Mouse (Mus musculus): ENCODE results near the gene Bpifb6. TPM values are rescaled to one million over a fixed set of nuclear protein-coding genes. Genes with fewer than 3 reads are reported as not detected.

Gene Bpifb6
- polyA plus RNA-seq, 1 experiment from 2014 or later = not detected

DNA sequence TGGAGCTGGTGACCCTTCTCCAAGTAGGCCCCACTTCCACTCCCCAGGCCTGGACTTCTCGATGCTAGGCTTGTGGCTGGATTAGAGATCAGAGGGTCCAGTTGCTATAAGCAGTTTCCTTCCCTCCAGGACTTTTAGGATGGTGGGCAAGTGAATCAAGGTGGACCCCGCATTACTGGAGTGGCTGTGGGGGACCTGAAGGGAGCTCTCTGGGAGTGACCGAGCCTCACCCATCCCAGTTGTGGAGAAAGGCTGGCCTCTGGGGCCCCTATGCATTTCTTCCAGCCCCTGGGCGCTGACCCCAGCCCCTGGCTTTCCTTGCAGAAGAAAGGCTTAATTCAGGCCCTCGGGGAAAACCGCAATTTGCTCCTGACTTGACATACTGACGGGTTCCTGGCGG, 17.7 kb downstream of the Bpifb6 start, which contains the start of gene Bpifb3:
Gene Bpifb3, plus strand, starts transcription at position 301 of the 400 bp plus-strand sequence.
- Histone ChIP-seq H3K4me1 (peaks cover 10% of the 10 kb centered on the region), H3K27me3 (ENCODE audit: poor library complexity, severe bottlenecking) (no peaks in the 10 kb centered on the region), H3K9me3 (no peaks in the 10 kb centered on the region), H3K27ac (peak within 1 kb of the TSS; percentile 30), H3K4me3 (no peak within 1 kb of the TSS), H3K36me3 (replicated peaks) (no peaks in the 10 kb centered on the region)
- WGBS = 61% methylated on average over 8 of the region's 8 CpGs
- no peak for DNase-seq (ENCODE audit: extremely low spot score, low spot score)

- Histone ChIP-seq H3K4me3 (no peak overlapping the region), H3K27ac (no peak overlapping the region), H3K4me1 (peaks cover 10% of the 10 kb centered on the region), H3K9me3 (no peaks in the 10 kb centered on the region), H3K36me3 (replicated peaks) (no peaks in the 10 kb centered on the region), H3K27me3 (ENCODE audit: poor library complexity, severe bottlenecking) (no peaks in the 10 kb centered on the region)
- no peak for DNase-seq (ENCODE audit: extremely low spot score, low spot score)
- WGBS = 86% methylated on average over 6 of the region's 6 CpGs
Observed at GRCm38 (mm10) chr2:153921246-153921645, 21.1 kb downstream of the Bpifb6 start.

GRCm38 (mm10) chr2:153929871-153930413, 29.8 kb downstream of the Bpifb6 start:
- Histone ChIP-seq H3K4me3 (no peak overlapping the region), H3K36me3 (replicated peaks) (no peaks in the 10 kb centered on the region), H3K9me3 (no peaks in the 10 kb centered on the region), H3K27ac (no peak overlapping the region), H3K4me1 (peaks cover 18% of the 10 kb centered on the region), H3K27me3 (ENCODE audit: poor library complexity, severe bottlenecking) (no peaks in the 10 kb centered on the region)
- WGBS = 49% methylated on average over 3 of the region's 3 CpGs
- DNase-seq (ENCODE audit: extremely low spot score, low spot score) = peak; percentile 63

- no peaks in the 10 kb centered on the region for H3K9me3 ChIP-seq
- peaks cover 18% of the 10 kb centered on the region for H3K4me1 ChIP-seq
- H3K4me3 ChIP-seq = no peak overlapping the region
- H3K36me3 ChIP-seq (replicated peaks) = no peaks in the 10 kb centered on the region
- H3K27ac ChIP-seq = no peak overlapping the region
- 74% methylated on average over 6 of the region's 6 CpGs for WGBS
- H3K27me3 ChIP-seq (ENCODE audit: poor library complexity, severe bottlenecking) = no peaks in the 10 kb centered on the region
- DNase-seq (ENCODE audit: extremely low spot score, low spot score) = no peak
Observed at GRCm38 (mm10) chr2:153931125-153931524, 30.9 kb downstream of the Bpifb6 start.

DNA sequence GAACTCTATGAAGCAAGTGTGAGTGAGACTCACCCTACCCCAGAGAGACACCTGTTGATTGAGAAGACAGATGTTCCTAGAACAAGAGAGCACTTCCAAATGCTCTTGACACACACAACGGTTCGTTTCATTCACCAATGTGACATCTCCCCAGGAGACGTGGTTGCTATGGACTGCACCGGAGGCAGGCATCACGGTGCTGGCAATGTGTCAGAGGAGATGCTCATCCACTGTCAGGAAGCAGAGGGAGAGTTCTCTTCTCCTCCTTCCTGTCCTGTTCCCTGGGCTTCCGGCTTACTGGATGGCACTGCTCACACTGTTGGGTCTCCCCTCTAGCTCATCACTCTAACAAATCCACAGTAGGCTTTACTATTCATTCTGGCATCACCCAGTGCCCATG, 33.1 kb downstream of the Bpifb6 start:
- Histone ChIP-seq H3K4me1 (peaks cover 15% of the 10 kb centered on the region), H3K9me3 (no peaks in the 10 kb centered on the region), H3K27ac (no peak overlapping the region), H3K4me3 (no peak overlapping the region), H3K36me3 (replicated peaks) (no peaks in the 10 kb centered on the region), H3K27me3 (ENCODE audit: poor library complexity, severe bottlenecking) (no peaks in the 10 kb centered on the region)
- no peak for DNase-seq (ENCODE audit: extremely low spot score, low spot score)
- WGBS = 77% methylated on average over 6 of the region's 6 CpGs

DNA sequence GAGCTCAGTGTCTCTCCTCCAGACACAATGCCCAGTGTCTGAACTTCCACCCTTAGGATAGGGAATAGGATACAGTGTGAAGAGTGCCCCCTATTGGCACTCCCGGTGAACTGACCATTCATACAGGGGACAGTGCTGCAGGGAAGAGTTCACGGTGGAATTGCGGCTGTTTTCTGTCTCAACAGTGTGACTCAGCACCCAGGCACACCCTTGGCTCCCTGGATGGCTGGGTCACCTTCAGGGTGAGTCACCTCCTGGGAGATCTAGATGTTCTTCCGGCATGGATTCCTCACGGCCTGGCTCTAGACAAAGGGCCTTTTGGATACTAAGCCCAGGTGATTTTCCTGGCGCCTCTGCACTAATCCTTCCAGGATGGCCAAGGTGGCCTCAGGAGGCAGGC, 35.2 kb downstream of the Bpifb6 start:
- H3K27me3 ChIP-seq (ENCODE audit: poor library complexity, severe bottlenecking) = no peaks in the 10 kb centered on the region
- no peaks in the 10 kb centered on the region for H3K9me3 ChIP-seq
- 89% methylated on average over 6 of the region's 6 CpGs for WGBS
- no peaks in the 10 kb centered on the region for H3K36me3 ChIP-seq (replicated peaks)
- DNase-seq (ENCODE audit: extremely low spot score, low spot score) = no peak
- no peak overlapping the region for H3K27ac ChIP-seq
- H3K4me3 ChIP-seq = no peak overlapping the region
- peaks cover 12% of the 10 kb centered on the region for H3K4me1 ChIP-seq

GRCm38 (mm10) chr2:153937843-153938242, 37.7 kb downstream of the Bpifb6 start, which contains the start of gene Bpifb4:
Gene Bpifb4 (plus strand): TSS chr2:153938212.
- Histone ChIP-seq H3K4me1 (no peaks in the 10 kb centered on the region), H3K27me3 (ENCODE audit: poor library complexity, severe bottlenecking) (no peaks in the 10 kb centered on the region), H3K9me3 (no peaks in the 10 kb centered on the region), H3K4me3 (no peak within 1 kb of the TSS), H3K27ac (no peak within 1 kb of the TSS), H3K36me3 (replicated peaks) (no peaks in the 10 kb centered on the region)
- WGBS = 87% methylated on average over 5 of the region's 5 CpGs
- DNase-seq (ENCODE audit: extremely low spot score, low spot score) = no peak

DNA sequence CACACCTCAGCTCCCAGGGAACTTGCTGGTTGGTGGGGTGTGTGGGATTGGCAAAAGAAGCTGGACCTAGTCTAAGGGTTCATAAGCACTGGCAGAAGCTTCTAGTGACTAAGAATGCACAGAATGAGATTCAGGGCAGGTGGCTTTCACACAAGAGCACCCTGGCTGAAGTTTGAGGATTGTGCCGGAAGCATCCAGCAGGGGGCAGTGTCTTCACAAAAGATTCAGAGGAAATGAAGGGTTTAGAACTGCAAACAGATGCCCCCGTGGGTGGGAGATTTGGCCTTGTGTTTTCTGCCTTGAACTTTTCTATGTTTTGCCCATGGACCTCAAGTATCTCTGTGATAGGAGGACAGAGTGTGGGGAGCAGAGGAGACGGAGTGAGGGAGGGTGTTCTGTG, 43.3 kb downstream of the Bpifb6 start:
- H3K9me3 ChIP-seq = no peaks in the 10 kb centered on the region
- 39% methylated on average over 3 of the region's 3 CpGs for WGBS
- no peaks in the 10 kb centered on the region for H3K4me1 ChIP-seq
- no peaks in the 10 kb centered on the region for H3K36me3 ChIP-seq (replicated peaks)
- DNase-seq (ENCODE audit: extremely low spot score, low spot score) = peak; percentile 54
- no peaks in the 10 kb centered on the region for H3K27me3 ChIP-seq (ENCODE audit: poor library complexity, severe bottlenecking)
- H3K27ac ChIP-seq = no peak overlapping the region
- H3K4me3 ChIP-seq = no peak overlapping the region

DNA sequence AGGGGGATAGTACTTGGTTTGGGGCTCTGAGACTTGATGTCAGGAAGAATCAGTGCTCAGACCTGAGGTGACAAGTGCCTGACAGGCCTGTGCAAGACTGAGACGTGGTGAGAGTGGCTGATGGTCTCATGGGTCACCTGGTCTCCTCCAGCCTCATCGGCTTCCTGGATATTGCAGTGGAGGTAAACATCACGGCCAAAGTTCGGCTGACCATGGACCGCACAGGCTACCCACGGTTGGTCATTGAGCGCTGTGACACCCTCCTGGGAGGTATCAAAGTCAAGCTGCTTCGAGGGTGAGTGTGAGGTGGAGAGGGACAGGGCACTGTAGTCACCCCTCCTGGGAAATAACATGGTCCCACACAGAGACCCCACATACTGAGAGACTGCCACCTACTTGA, 44.4 kb downstream of the Bpifb6 start:
- no peak for DNase-seq (ENCODE audit: extremely low spot score, low spot score)
- Histone ChIP-seq H3K4me1 (no peaks in the 10 kb centered on the region), H3K36me3 (replicated peaks) (no peaks in the 10 kb centered on the region), H3K27ac (no peak overlapping the region), H3K27me3 (ENCODE audit: poor library complexity, severe bottlenecking) (no peaks in the 10 kb centered on the region), H3K4me3 (no peak overlapping the region), H3K9me3 (no peaks in the 10 kb centered on the region)
- WGBS = 92% methylated on average over 8 of the region's 8 CpGs

DNA sequence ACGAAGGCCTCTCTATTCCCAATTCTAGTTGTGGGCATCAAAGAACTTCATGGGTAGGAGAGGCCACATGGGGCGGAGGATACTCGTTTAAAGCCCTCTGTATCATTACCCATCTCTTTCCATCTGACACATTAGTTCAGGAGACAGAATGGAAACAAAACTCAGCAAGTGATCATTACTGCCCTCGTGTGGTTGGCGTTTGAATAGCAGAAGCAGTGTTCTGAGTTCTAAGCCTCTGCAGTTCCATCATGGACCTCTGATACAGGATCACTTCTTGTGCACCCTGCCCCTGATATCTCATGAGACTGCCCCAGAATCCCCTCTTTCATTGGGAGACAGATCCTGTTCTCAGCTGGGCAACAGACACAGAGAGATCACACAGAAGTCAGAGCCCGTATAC, 52.7 kb downstream of the Bpifb6 start:
- H3K4me3 ChIP-seq = no peak overlapping the region
- H3K36me3 ChIP-seq (replicated peaks) = no peaks in the 10 kb centered on the region
- H3K27me3 ChIP-seq (ENCODE audit: poor library complexity, severe bottlenecking) = no peaks in the 10 kb centered on the region
- peaks cover 3% of the 10 kb centered on the region; the same call in 1 of the 2 replicates for H3K4me1 ChIP-seq
- DNase-seq (ENCODE audit: extremely low spot score, low spot score) = peak; percentile 55
- WGBS = 28% methylated on average over 6 of the region's 6 CpGs
- H3K9me3 ChIP-seq = no peaks in the 10 kb centered on the region
- no peak overlapping the region for H3K27ac ChIP-seq

- peaks cover 3% of the 10 kb centered on the region; the same call in 1 of the 2 replicates for H3K4me1 ChIP-seq
- WGBS = 11% methylated on average over 6 of the region's 6 CpGs
- H3K9me3 ChIP-seq = no peaks in the 10 kb centered on the region
- H3K27ac ChIP-seq = no peak overlapping the region
- H3K27me3 ChIP-seq (ENCODE audit: poor library complexity, severe bottlenecking) = no peaks in the 10 kb centered on the region
- no peaks in the 10 kb centered on the region for H3K36me3 ChIP-seq (replicated peaks)
- H3K4me3 ChIP-seq = peak overlapping the region; percentile 34
- DNase-seq (ENCODE audit: extremely low spot score, low spot score) = peak; percentile 70
Observed at GRCm38 (mm10) chr2:153953836-153954235, 53.6 kb downstream of the Bpifb6 start.

All from forebrain, embryonic 10.5 days (tissue).